Mouse (Mus musculus) forebrain, embryonic 16.5 days (tissue): ENCODE results near the gene Tstd1. TPM values are rescaled to one million over a fixed set of nuclear protein-coding genes. Genes with fewer than 3 reads are reported as not detected.

Experiments used
- ATAC-seq: fragments of 200-750 bp; cut with Nextera tagmentation; 2 replicates; pipeline ENCODE4 v1.8.0; 2017; ENCODE audit warnings: mild to moderate bottlenecking, moderate library complexity
- H3K27ac ChIP-seq: fragments of 300-500 bp; sonication (generic); 2 replicates; pipeline ENCODE4 v1.5.1; 2014; ENCODE audit warnings: low read length, control low read depth
- H3K27me3 ChIP-seq: fragments of 300-500 bp; sonication (generic); replicated peaks from 2 replicates; pipeline ENCODE4 v1.6.1; 2014; ENCODE audit warnings: low read length; ENCODE audit not compliant: control insufficient read depth, insufficient read depth
- H3K36me3 ChIP-seq: fragments of 300-500 bp; sonication (generic); 2 replicates; pipeline ENCODE4 v1.6.1; 2014; ENCODE audit not compliant: control insufficient read depth, insufficient read depth
- H3K4me1 ChIP-seq: fragments of 300-500 bp; sonication (generic); replicated peaks from 2 replicates; pipeline ENCODE4 v1.6.1; 2014; ENCODE audit warnings: low read length; ENCODE audit not compliant: control insufficient read depth, insufficient read depth
- H3K4me2 ChIP-seq: fragments of 300-500 bp; sonication (generic); 2 replicates; pipeline ENCODE4 v1.6.1; 2014; ENCODE audit warnings: mild to moderate bottlenecking, low read length, control low read depth
- H3K4me3 ChIP-seq: fragments of 300-500 bp; sonication (generic); replicated peaks from 2 replicates; pipeline ENCODE4 v1.5.1; 2014; ENCODE audit warnings: mild to moderate bottlenecking, low read length, control low read depth
- H3K9ac ChIP-seq: fragments of 300-500 bp; sonication (generic); replicated peaks from 2 replicates; pipeline ENCODE4 v1.6.1; 2014; ENCODE audit warnings: low read depth, low read length, control low read depth
- H3K9me3 ChIP-seq: fragments of 300-500 bp; sonication (generic); 2 replicates; pipeline ENCODE4 v1.6.1; 2016; ENCODE audit warnings: low read length; ENCODE audit not compliant: control insufficient read depth
- WGBS: fragments of 180-500 bp; shearing (Covaris S2); extraction: QIAGEN DNeasy Blood & Tissue Kit; methylation state at CpG from one replicate; pipeline ENCODE4 v1.1.7; 2014; 5-methylcytosine and 5-hydroxymethylcytosine counted together
- polyA plus RNA-seq: library from polyadenylated mRNA; unstranded; fragments of >200 nt; fragmentation: Nextera tagmentation; extraction: Ambion mirVana; gene quantifications from 2 replicates; pipeline ENCODE4 v1.2.1, GENCODE M21; 2015

The Tstd1 gene
- polyA plus RNA-seq = 10.1 and 11.4 TPM in 2 replicates

DNA sequence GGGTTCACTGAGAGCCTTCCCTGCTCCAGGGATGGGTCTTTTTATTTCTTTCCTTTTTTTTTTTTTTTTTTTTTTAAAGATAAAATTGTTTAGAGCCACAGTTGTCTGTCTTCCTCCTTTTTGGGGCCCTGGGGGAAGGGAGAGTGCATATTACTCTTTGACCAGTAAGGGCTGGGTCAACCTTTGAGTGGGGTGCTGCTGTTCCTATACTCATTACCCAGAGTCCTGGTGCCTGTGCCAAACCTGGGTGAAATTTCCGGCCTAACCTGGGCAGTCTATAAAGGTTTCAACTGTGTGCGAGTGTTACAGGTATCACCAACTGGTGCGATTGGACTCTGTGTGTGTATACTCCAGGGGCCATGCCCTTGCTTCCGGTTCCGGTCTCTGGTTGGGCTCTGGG is at the start of gene Tstd1:
Gene Tstd1 (plus strand): TSS at position 213 of the 400 bp plus-strand sequence.
- H3K27ac ChIP-seq = no peak within 1 kb of the TSS
- 96% methylated on average over 5 of the region's 5 CpGs for WGBS

DNA sequence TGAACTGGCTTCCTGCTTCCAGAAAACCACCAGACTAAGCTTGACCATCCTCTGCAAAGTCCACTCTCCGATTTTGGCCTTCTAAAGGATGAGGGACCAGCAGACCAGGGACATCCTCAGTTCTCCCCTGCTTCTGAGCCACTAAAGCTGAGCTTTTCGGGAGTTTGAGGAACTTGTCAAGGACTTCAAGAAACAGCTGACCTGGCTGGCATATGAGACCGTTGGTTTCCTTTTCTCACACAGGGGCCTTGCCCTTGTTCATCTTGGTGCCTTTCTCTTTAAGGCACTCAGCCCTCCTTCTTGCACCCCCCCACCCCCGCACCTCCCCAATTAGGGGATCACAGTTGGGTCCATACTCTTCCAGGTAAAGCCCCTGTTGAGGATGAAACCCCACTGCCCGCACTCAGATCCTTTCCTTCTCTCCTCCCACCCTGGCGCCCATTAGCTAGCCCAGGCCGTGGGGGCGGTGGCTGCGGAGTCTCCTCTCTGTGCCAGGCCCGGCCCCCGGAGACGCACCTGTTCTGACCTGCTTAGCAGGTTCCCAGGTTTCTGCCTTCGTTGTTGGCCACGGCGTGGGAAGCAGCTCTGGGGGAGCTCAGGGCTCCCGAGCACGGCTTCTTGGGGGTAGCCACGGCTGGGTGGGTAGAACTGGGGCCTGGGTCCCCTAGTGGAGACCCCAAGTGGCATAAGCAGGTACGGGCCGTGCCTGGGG is 48.7 kb upstream of the Tstd1 start, which contains the start of gene Nectin4:
Gene Nectin4 (plus strand): TSS at position 255 of the 712 bp plus-strand sequence.
- H3K4me3 ChIP-seq = no peak within 1 kb of the TSS
- ATAC-seq = no peak
- H3K36me3 ChIP-seq = no peaks in the 10 kb centered on the region
- H3K27ac ChIP-seq = no peak within 1 kb of the TSS
- WGBS = 43% methylated on average over 20 of the region's 20 CpGs
- H3K9me3 ChIP-seq = no peaks in the 10 kb centered on the region
- H3K27me3 ChIP-seq = no peaks in the 10 kb centered on the region
- no peak within 1 kb of the TSS for H3K9ac ChIP-seq
- no peaks in the 10 kb centered on the region for H3K4me1 ChIP-seq
- H3K4me2 ChIP-seq = no peak within 1 kb of the TSS

More for the DNA sequence above, at the start of gene Tstd1:
- Histone ChIP-seq H3K9ac (no peak within 1 kb of the TSS), H3K9me3 (no peaks in the 10 kb centered on the region), H3K4me1 (peaks cover 8% of the 10 kb centered on the region), H3K36me3 (peaks cover 26% of the 10 kb centered on the region), H3K4me2 (no peak within 1 kb of the TSS), H3K27me3 (no peaks in the 10 kb centered on the region), H3K4me3 (no peak within 1 kb of the TSS)
- ATAC-seq = 0 out of 2 replicates have a peak, but pooled peaks have one; percentile 3

DNA sequence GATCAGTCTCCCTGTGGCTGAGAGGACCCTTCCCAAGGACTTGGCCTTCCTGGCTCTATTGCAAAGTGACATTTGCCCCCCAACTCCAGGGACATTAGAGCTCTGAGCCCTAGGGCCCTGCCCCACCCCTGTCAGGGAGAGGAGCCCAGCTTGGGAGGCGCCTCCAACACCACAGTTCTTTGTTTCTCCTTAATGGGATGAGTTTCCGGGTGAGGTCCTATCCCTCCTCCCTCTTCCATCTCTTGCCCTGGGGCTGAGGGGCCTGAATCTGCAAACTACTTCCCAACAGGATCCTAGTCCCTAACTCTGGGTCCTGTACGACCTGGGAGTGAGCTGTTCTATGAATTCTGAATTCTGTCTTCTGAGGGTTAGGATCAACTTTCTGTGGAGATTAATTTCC is 45.8 kb upstream of the Tstd1 start:
- H3K36me3 ChIP-seq = no peaks in the 10 kb centered on the region
- no peak overlapping the region for H3K4me2 ChIP-seq
- no peak overlapping the region for H3K4me3 ChIP-seq
- H3K9me3 ChIP-seq = no peaks in the 10 kb centered on the region
- no peaks in the 10 kb centered on the region for H3K4me1 ChIP-seq
- ATAC-seq = no peak
- no peak overlapping the region for H3K27ac ChIP-seq
- 42% methylated on average over 3 of the region's 3 CpGs for WGBS
- H3K27me3 ChIP-seq = no peaks in the 10 kb centered on the region
- no peak overlapping the region for H3K9ac ChIP-seq

DNA sequence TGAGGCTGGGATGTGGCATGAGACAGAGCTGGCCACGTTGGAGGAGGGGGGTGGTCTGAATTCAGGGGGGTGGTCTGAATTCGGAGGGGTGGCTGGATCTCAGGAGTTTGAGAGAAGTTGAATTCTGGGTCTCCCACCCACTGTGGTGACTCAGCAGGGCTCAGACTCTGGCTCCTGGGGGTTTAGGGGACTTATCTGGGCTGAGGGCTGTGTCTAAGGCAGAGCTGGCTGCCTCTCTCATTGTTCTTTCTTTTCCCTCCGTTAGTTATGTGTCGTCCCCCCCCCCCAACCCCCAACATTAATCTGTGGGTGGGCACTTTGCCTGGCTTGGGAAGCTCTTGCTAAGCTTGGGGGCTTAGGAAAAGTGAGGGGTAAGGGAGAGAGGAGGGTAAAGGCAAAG is 44.7 kb upstream of the Tstd1 start:
- Histone ChIP-seq H3K9me3 (no peaks in the 10 kb centered on the region), H3K4me1 (no peaks in the 10 kb centered on the region), H3K27ac (no peak overlapping the region), H3K9ac (no peak overlapping the region), H3K4me3 (no peak overlapping the region), H3K36me3 (no peaks in the 10 kb centered on the region), H3K4me2 (no peak overlapping the region), H3K27me3 (no peaks in the 10 kb centered on the region)
- 3% methylated on average over 3 of the region's 4 CpGs for WGBS
- no peak for ATAC-seq

DNA sequence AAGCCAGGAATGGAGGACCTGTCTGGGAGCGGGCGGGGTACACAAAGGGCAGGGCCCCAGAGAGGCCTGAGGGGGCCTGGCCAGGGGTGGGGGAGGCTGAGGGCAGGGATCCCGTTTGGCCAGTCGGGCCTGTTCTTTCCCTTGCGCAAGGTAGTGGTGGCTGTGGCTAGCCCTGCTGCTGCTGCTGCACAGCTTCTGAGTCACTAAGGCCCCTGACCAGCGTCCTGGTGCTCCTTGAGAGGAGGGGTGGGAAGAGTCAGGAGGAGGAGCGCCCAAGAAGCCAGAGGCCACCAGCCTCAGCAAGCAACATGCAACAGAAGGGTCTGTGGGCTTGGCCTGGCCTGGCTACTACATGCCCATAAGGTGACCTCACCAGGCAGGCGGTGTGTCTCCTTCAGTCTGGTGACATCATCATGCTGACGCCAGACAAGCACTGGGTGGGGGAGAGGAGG is 43.0 kb upstream of the Tstd1 start:
- peaks cover 9% of the 10 kb centered on the region for H3K4me1 ChIP-seq
- no peak overlapping the region for H3K4me2 ChIP-seq
- peaks cover 7% of the 10 kb centered on the region for H3K27me3 ChIP-seq
- no peak overlapping the region for H3K9ac ChIP-seq
- H3K4me3 ChIP-seq = no peak overlapping the region
- 50% methylated on average over 9 of the region's 9 CpGs for WGBS
- ATAC-seq = no peak
- no peaks in the 10 kb centered on the region for H3K9me3 ChIP-seq
- no peaks in the 10 kb centered on the region for H3K36me3 ChIP-seq
- H3K27ac ChIP-seq = no peak overlapping the region

DNA sequence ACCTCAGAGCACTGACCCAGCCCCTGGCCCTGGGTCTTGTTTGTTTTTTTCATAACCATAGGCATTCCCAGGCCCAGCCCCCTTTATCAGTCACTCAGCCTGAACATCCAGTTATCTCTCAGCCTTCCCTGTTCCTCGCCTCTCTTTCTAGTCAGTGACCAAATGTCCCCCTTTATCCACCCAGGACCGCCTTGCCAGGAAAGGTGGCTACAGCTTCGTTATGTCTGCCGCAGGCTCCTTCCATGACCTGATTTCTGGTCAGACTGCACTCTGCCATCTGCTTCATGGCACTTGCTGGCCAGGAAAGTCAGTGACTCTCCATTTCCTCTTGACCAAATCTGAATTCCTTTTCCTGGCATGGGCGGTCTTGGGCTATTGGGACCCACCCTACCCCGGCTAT is 40.4 kb upstream of the Tstd1 start:
- Histone ChIP-seq H3K36me3 (no peaks in the 10 kb centered on the region), H3K9ac (no peak overlapping the region), H3K4me3 (no peak overlapping the region), H3K9me3 (no peaks in the 10 kb centered on the region), H3K27ac (no peak overlapping the region), H3K4me2 (no peak overlapping the region), H3K4me1 (peaks cover 9% of the 10 kb centered on the region), H3K27me3 (peaks cover 12% of the 10 kb centered on the region)
- ATAC-seq = no peak
- 90% methylated on average over 6 of the region's 6 CpGs for WGBS

DNA sequence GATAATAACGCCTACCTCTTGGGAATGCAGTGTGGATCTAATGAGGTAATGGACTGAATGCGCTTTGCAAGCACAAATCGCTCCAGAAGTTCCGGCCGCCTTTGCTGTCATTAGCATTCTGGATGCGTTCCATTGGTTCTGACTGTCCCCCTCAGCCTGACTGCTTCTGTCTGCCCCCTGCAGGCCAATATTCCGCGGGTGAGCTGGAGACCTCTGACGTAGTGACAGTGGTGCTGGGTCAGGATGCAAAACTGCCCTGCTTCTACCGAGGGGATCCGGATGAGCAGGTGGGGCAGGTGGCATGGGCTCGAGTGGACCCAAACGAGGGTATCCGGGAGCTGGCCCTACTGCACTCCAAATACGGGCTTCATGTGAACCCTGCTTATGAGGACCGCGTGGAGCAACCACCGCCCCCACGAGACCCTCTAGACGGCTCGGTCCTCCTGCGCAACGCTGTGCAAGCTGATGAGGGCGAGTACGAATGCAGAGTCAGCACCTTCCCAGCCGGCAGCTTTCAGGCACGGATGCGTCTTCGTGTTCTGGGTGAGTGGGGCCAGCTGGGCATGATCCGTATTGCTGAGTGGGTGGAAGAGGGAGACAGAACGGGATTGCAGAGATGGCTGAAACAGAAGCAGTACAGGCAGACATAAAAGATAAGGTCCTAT is 38.6 kb upstream of the Tstd1 start:
- H3K27me3 ChIP-seq = peaks cover 12% of the 10 kb centered on the region
- H3K4me1 ChIP-seq = peaks cover 9% of the 10 kb centered on the region
- H3K9ac ChIP-seq = peak overlapping the region; percentile 42; the same call in 1 of the 2 replicates
- peak; percentile 74 for ATAC-seq
- no peaks in the 10 kb centered on the region for H3K36me3 ChIP-seq
- H3K4me3 ChIP-seq = peak overlapping the region; percentile 36
- no peak overlapping the region for H3K27ac ChIP-seq
- WGBS = under 1% methylated on average over 31 of the region's 31 CpGs
- H3K4me2 ChIP-seq = peak overlapping the region; percentile 55
- no peaks in the 10 kb centered on the region for H3K9me3 ChIP-seq

DNA sequence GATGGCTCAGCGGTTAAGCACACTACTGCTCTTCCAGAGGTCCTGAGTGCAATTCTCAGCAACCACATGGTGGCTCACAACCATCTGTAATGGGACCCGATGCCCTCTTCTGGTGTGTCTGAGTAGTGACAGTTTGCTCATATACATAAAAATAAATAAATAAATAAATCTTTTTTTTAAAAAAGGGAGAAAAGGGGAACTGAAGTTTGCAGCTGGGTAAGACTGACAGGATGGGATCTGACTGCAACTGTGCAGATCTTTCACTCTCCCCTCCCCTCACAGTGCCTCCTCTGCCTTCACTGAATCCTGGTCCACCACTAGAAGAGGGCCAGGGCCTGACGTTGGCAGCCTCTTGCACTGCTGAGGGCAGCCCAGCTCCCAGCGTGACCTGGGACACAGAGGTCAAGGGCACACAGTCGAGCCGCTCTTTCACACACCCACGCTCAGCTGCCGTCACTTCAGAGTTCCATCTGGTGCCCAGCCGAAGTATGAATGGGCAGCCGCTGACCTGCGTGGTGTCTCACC is 36.5 kb upstream of the Tstd1 start:
- Histone ChIP-seq H3K27me3 (peaks cover 12% of the 10 kb centered on the region), H3K36me3 (no peaks in the 10 kb centered on the region), H3K4me3 (no peak overlapping the region), H3K9ac (no peak overlapping the region), H3K4me2 (no peak overlapping the region), H3K4me1 (peaks cover 9% of the 10 kb centered on the region), H3K27ac (no peak overlapping the region), H3K9me3 (no peaks in the 10 kb centered on the region)
- ATAC-seq = no peak
- 88% methylated on average over 11 of the region's 11 CpGs for WGBS

DNA sequence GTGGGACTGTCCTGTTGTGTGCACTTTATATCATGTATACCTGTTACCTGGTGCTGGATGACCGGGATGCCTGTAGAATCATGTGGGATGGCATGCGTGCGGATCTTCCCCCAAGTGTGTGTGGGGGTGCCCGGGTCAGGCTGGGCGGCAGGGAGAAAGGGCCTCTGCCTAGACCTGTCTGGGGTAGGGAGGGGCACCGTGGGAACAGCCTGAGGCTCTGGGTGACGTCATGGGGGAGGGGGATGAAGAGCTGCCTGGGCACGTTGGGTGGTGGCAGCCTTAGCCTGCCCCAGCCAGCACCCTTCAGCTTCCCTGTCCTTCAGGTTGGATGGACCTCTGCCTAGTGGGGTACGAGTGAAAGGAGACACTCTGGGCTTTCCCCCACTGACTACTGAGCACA is 34.3 kb upstream of the Tstd1 start:
- H3K9ac ChIP-seq = no peak overlapping the region
- no peak for ATAC-seq

More for the DNA sequence above, 34.3 kb upstream of the Tstd1 start:
- H3K4me3 ChIP-seq = no peak overlapping the region
- no peak overlapping the region for H3K4me2 ChIP-seq
- H3K27ac ChIP-seq = no peak overlapping the region
- 67% methylated on average over 9 of the region's 9 CpGs for WGBS
- H3K36me3 ChIP-seq = no peaks in the 10 kb centered on the region
- H3K4me1 ChIP-seq = peaks cover 9% of the 10 kb centered on the region
- no peaks in the 10 kb centered on the region for H3K9me3 ChIP-seq
- peaks cover 10% of the 10 kb centered on the region for H3K27me3 ChIP-seq
